In the genomic region with DNA sequence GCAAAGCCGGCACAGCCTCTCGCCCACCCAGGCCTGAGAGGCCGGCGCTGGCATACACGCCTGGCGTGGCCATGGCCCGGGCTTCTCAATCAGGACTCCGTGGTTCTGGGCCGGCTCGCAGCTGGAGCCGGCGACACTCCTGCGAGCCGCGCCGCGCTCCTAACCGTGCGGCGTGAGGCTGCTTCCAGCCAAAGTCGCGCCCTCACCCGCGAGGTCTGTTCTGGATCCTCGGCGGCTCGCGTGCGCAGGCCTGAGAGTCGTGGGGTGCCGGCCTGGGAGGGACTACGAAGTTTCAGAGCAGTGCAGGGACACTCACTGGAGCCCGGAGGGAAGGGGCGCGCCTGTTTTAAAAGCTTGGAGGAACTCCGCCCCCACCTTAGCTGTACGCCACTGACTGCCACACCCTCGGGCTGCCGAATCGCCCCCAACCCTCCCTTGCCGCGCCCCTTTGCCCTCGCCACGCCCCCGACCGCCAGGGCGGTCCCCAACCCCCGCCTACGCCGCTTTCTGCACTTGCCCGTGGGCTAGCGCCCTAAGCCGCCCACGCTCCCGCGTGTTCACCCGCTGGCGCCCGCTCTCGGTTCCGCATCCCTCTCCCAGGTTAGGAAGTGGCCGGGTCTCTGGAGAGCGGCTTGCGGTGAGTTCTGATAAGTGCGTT, we compare ENCODE assay signal across 8 mouse cellular contexts. TPM values are rescaled to one million over a fixed set of nuclear protein-coding genes. Genes with fewer than 3 reads are reported as not detected.
DNase-seq lines count a peak whose midpoint lies in the region; ATAC-seq and TF ChIP-seq lines count a peak whose summit lies in the region.

A gene (minus strand): TSS at position 367 of the 658 bp plus-strand sequence.

- H3K4me1 ChIP-seq in brown adipose tissue, adult 24 weeks (ENCODE audit: control insufficient read depth, insufficient read depth, insufficient read length, low read length): peaks cover 6% of the 10 kb centered on the region
- H3K4me1 ChIP-seq in liver, embryonic 11.5 days (replicated peaks; ENCODE audit: control insufficient read depth, insufficient read depth, low read length): peaks cover 12% of the 10 kb centered on the region
- peaks cover 7% of the 10 kb centered on the region; the same call in 1 of the 2 replicates for H3K4me1 ChIP-seq in stomach, embryonic 16.5 days (ENCODE audit: control insufficient read depth, insufficient read depth, low read length)

- H3K9me3 ChIP-seq in liver, embryonic 11.5 days (ENCODE audit: control insufficient read depth, low read length): no peaks in the 10 kb centered on the region
- no peaks in the 10 kb centered on the region for H3K9me3 ChIP-seq in stomach, embryonic 16.5 days (replicated peaks; ENCODE audit: control insufficient read depth, low read length)

- peak; percentile 56 for TF ChIP-seq POLR2A in myocyte (IDR thresholded peaks at IDR 0.05; ENCODE audit: insufficient read length, low read depth)

- peak within 1 kb of the TSS; percentile 34; the same call in 1 of the 2 replicates for H3K9ac ChIP-seq in liver, embryonic 11.5 days (ENCODE audit: low read depth, low read length)
- H3K9ac ChIP-seq in stomach, embryonic 16.5 days (ENCODE audit: low read length): peak within 1 kb of the TSS; percentile 70

- no peak for ATAC-seq in cerebellum, adult (ENCODE audit: insufficient number of reproducible peaks, low FRiP score, low TSS enrichment)
- peak; percentile 79 for ATAC-seq in liver, embryonic 11.5 days (replicated peaks; ENCODE audit: low FRiP score)
- peak; percentile 70; the same call in 1 of the 2 replicates for ATAC-seq in stomach, embryonic 16.5 days (ENCODE audit: insufficient read depth, low FRiP score)

- DNase-seq in cerebellum, postnatal 14 days: peak; percentile 24 to 28
- peak; percentile 46 for DNase-seq in gastrocnemius, postnatal 25 days
- DNase-seq in induced T-regulatory cell, adult 2 months (ENCODE audit: low read depth): peak; percentile 71
- DNase-seq in liver, embryonic 11.5 days (ENCODE audit: low spot score): peak; percentile 77

- WGBS in liver, embryonic 11.5 days: under 1% methylated on average over 65 of the region's 65 CpGs
- under 1% methylated on average over 65 of the region's 65 CpGs for WGBS in stomach, embryonic 16.5 days

- no peaks in the 10 kb centered on the region for H3K36me3 ChIP-seq in liver, embryonic 11.5 days (ENCODE audit: control insufficient read depth, insufficient read depth, low read length)
- no peaks in the 10 kb centered on the region for H3K36me3 ChIP-seq in myocyte (ENCODE audit: control insufficient read depth, insufficient read depth)
- H3K36me3 ChIP-seq in stomach, embryonic 16.5 days (ENCODE audit: control insufficient read depth, insufficient read depth, low read length): no peaks in the 10 kb centered on the region

- peak within 1 kb of the TSS; percentile 6 for H3ac ChIP-seq in myocyte (ENCODE audit: control insufficient read depth, insufficient read length)

- H3K27ac ChIP-seq in brown adipose tissue, adult 24 weeks (replicated peaks; ENCODE audit: low read depth, low read length): no peak within 1 kb of the TSS
- H3K27ac ChIP-seq in liver, embryonic 11.5 days (ENCODE audit: low read depth, low read length): no peak within 1 kb of the TSS
- H3K27ac ChIP-seq in stomach, embryonic 16.5 days (ENCODE audit: low read length): no peak within 1 kb of the TSS

- peaks cover 45% of the 10 kb centered on the region for H3K27me3 ChIP-seq in liver, embryonic 11.5 days (replicated peaks; ENCODE audit: control insufficient read depth, insufficient read depth, low read length)
- no peaks in the 10 kb centered on the region for H3K27me3 ChIP-seq in myocyte (ENCODE audit: control insufficient read depth, insufficient read depth, insufficient read length)
- peaks cover 20% of the 10 kb centered on the region for H3K27me3 ChIP-seq in stomach, embryonic 16.5 days (ENCODE audit: control insufficient read depth, insufficient read depth, low read length)

- peak within 1 kb of the TSS; percentile 98 for H3K4me2 ChIP-seq in liver, embryonic 11.5 days
- H3K4me2 ChIP-seq in myocyte (ENCODE audit: low read depth): peak within 1 kb of the TSS; percentile 84
- peak within 1 kb of the TSS; percentile 100 for H3K4me2 ChIP-seq in stomach, embryonic 16.5 days (ENCODE audit: low read depth, low read length)

- H3K4me3 ChIP-seq in brown adipose tissue, adult 24 weeks (ENCODE audit: insufficient read depth, low read depth, low read length): peak within 1 kb of the TSS; percentile 52
- H3K4me3 ChIP-seq in liver, embryonic 11.5 days (ENCODE audit: low read depth, low read length): peak within 1 kb of the TSS; percentile 58
- H3K4me3 ChIP-seq in myocyte: peak within 1 kb of the TSS; percentile 28
- H3K4me3 ChIP-seq in stomach, embryonic 16.5 days (replicated peaks; ENCODE audit: low read length): peak within 1 kb of the TSS; percentile 64

- no peaks in the 10 kb centered on the region for H3K79me2 ChIP-seq in myocyte (ENCODE audit: control insufficient read depth, insufficient read depth)

TF ChIP-seq in myocyte, 11 proteins besides CTCF, POLR2A, EP300 and RAD21:
- no peak for TF ChIP-seq CEBPB (IDR thresholded peaks at IDR 0.05; ENCODE audit: insufficient read depth, poor library complexity, severe bottlenecking)
- no peak for TF ChIP-seq REST (IDR thresholded peaks at IDR 0.05; ENCODE audit: insufficient read depth, insufficient read length)
- no peak for TF ChIP-seq TCF3 (IDR thresholded peaks at IDR 0.05; ENCODE audit: insufficient read length, low read depth)
- TF ChIP-seq MAX (IDR thresholded peaks at IDR 0.05; ENCODE audit: low read depth): no peak
- peak in 1 of 3 experiments; percentile 9 for TF ChIP-seq MYOG (IDR thresholded peaks at IDR 0.05; ENCODE audit: control insufficient read depth in 1 of 3, insufficient read depth in 1 of 3, insufficient read length in 2 of 3, low read depth in 2 of 3)
- peak; percentile 15 for TF ChIP-seq POLR2AphosphoS2 (IDR thresholded peaks at IDR 0.05; ENCODE audit: insufficient read length, low read depth)
- no peak for TF ChIP-seq USF1 (IDR thresholded peaks at IDR 0.05; ENCODE audit: low read depth)
- TF ChIP-seq MYOD1 (IDR thresholded peaks at IDR 0.05; ENCODE audit: control insufficient read depth in 1 of 3, insufficient read length in 2 of 3, low read depth in 2 of 3): no peak
TF ChIP-seq in myocyte: peak in this region for 2.

RNA-seq across cellular contexts. Expression of the gene that starts here (rescaled TPM):
- polyA plus RNA-seq in brown adipose tissue, adult 24 weeks (2012; ENCODE audit: insufficient read depth, insufficient read length, missing spikeins): not detected in 2 replicates
- total RNA-seq in gastrocnemius, postnatal 25 days (2021): under 1 TPM in 1 of 2 experiments, not detected in 1; 0.35 TPM
- polyA plus RNA-seq in liver, embryonic 11.5 days (2014; fragmentation: Nextera tagmentation; extraction: Ambion mirVana): 0.30 and 0.45 TPM in 2 replicates
- 1.4 TPM for polyA plus RNA-seq in myocyte (2012; fragmentation: generic; extraction: Trizol)
- 0.70 and 0.77 TPM in 2 replicates for polyA plus RNA-seq in stomach, embryonic 16.5 days (2015; fragmentation: Nextera tagmentation; extraction: Ambion mirVana)

Comparison
In these comparisons a context has a peak if more than half of its experiments do, and no peak if none do; other contexts are left out.
1. Peak in DNase-seq in gastrocnemius, postnatal 25 days; RNA of the gene not detected or under 1 TPM.
2. Peak in DNase-seq, ATAC-seq, H3K4me3 ChIP-seq, H3K9ac ChIP-seq and H3K4me2 ChIP-seq in liver, embryonic 11.5 days; RNA of the gene not detected or under 1 TPM.
3. Peak in ATAC-seq, H3K4me3 ChIP-seq, H3K9ac ChIP-seq and H3K4me2 ChIP-seq in stomach, embryonic 16.5 days; RNA of the gene not detected or under 1 TPM.
4. DNase-seq: peak in every context shown above with its lines; median percentile 77 in liver, embryonic 11.5 days; 71 in induced T-regulatory cell, adult 2 months; 46 in gastrocnemius, postnatal 25 days; 26 in cerebellum, postnatal 14 days.